Mouse (Mus musculus) myocyte (in vitro differentiated cells): ENCODE measurements around the gene Olfr25.

ENCODE experiments used
- E2F4 ChIP-seq: IDR thresholded peaks from one replicate; pipeline ENCODE4 v1.6.1; 2011; ENCODE audit warnings: mild to moderate bottlenecking, control low read depth, moderate library complexity; ENCODE audit not compliant: insufficient read depth
- MYOD1 ChIP-seq, 3 experiments: IDR thresholded peaks; one replicate each; pipeline ENCODE4 v1.6.1; 2011; ENCODE audit warnings: control low read depth in 2 of 3, low read depth in 2 of 3, mild to moderate bottlenecking in 2 of 3, moderate library complexity in 1 of 3; ENCODE audit not compliant: insufficient read length in 2 of 3, control insufficient read depth in 1 of 3
- MYOG ChIP-seq, 3 experiments: IDR thresholded peaks; one replicate each; pipeline ENCODE4 v1.6.1; 2011; ENCODE audit warnings: control low read depth in 2 of 3, low read depth in 2 of 3, mild to moderate bottlenecking in 2 of 3; ENCODE audit not compliant: insufficient read length in 2 of 3, control insufficient read depth in 1 of 3, insufficient read depth in 1 of 3
- POLR2A ChIP-seq: IDR thresholded peaks from one replicate; pipeline ENCODE4 v1.6.1; 2011; ENCODE audit warnings: low read depth, mild to moderate bottlenecking, control low read depth, moderate library complexity; ENCODE audit not compliant: insufficient read length
- POLR2AphosphoS2 ChIP-seq: IDR thresholded peaks from one replicate; pipeline ENCODE4 v1.6.1; 2011; ENCODE audit warnings: low read depth, control low read depth; ENCODE audit not compliant: insufficient read length
- REST ChIP-seq: IDR thresholded peaks from one replicate; pipeline ENCODE4 v1.6.1; 2011; ENCODE audit warnings: mild to moderate bottlenecking, control low read depth, moderate library complexity; ENCODE audit not compliant: insufficient read depth, insufficient read length
- SRF ChIP-seq: IDR thresholded peaks from one replicate; pipeline ENCODE4 v1.6.1; 2011; ENCODE audit warnings: low read depth; ENCODE audit not compliant: control insufficient read depth, insufficient read length

GRCm38 (mm10) chr9:38366596-38366995 lies 37.7 kb downstream of the Olfr25 start, which contains the start of gene Olfr250:
- no peak for TF ChIP-seq POLR2A
- TF ChIP-seq E2F4: no peak
- no peak for TF ChIP-seq SRF
- no peak for TF ChIP-seq REST
- no peak for TF ChIP-seq MYOG (IDR thresholded peaks at IDR 0.05; ENCODE audit: control insufficient read depth in 1 of 3, insufficient read depth in 1 of 3, insufficient read length in 2 of 3, low read depth in 2 of 3)
- no peak for TF ChIP-seq POLR2AphosphoS2
- no peak for TF ChIP-seq MYOD1 (IDR thresholded peaks at IDR 0.05; ENCODE audit: control insufficient read depth in 1 of 3, insufficient read length in 2 of 3, low read depth in 2 of 3)
